Mouse (Mus musculus) frontal cortex, postnatal 36 days (tissue): ENCODE measurements at regions not wholly inside any gene's neighbourhood (a gene's known extent, or its start where the extent isn't known, plus 50 kb on each side); places are given as distances from the start of the nearest gene placed in this dataset.
"Not testable (repeated sequence)": the region's sequence is repeated elsewhere in the genome, so short reads cannot be mapped to it uniquely, and the experiment has no call there.

Source experiments
- DNase-seq, 2 experiments: peaks; one replicate each; pipeline ENCODE4 v3.0.0; 2022; ENCODE audit warnings: low spot score in 2 of 2

DNA sequence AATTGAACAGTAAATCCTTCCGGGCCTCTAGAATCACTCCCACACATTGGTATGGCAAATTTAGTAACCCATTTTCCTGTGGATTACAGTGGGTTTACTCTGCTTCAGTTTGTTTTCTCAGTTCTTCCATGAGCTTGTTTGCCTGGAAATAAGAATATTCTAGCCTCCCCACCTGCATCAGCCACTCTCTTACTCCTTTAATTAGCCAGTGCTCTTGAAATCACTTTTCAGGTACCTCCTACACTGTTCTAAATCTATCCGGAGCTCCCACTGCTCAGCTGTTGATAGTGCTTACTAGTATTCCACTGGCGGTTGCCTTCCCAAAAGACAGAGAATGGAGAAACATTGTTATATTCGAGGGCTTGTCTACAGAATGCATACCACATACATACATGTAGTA, 167.1 kb downstream of the Htr7 start:
- peak in 1 of 2 experiments; percentile 33 for DNase-seq

DNA sequence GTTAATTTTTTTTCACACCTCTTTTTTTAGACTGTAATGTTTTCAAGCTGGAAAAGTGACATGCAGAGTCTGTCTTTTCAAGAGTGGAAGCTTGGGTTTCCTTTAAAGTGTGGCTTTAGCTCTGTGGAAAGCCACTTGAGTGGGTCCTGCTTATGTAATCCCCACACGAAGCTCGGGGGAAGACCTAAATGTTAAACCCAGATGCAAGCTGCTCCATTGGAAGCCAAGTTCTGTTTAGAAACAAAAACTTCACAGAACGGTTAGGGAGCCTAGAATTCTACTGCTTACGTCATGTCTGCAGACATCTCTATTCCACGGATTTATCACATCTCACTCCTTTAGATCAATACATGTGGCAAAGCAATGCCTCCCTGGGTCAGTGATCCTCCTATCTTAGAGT, 171.0 kb downstream of the Htr7 start:
- DNase-seq: peak in 1 of 2 experiments; percentile 11

- no peak for DNase-seq
These were observed 175.4 kb downstream of the Htr7 start for GRCm38 (mm10) chr19:35881810-35882485.

DNA sequence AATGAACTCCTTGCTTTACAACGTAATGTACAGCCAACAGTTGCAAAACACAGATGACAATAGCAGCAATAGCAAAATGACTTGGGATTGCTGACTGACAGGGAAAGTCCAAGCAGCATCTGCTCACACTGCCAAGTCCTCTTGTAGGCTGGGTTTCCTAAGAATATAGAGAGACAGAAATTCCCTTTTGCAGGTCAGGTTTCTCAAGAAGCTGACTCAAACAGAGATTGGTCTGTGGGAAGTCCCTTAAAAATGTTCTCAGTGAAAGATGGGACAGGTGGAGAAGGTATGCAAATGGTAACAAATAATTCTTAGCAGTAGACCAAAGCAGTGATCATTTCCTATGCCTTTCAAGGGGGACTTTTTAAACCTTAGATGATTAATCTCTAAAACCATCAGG, 181.8 kb downstream of the Htr7 start:
- DNase-seq: no peak

- no peak for DNase-seq
These were observed 186.6 kb downstream of the Htr7 start for GRCm38 (mm10) chr19:35870720-35871119.

DNA sequence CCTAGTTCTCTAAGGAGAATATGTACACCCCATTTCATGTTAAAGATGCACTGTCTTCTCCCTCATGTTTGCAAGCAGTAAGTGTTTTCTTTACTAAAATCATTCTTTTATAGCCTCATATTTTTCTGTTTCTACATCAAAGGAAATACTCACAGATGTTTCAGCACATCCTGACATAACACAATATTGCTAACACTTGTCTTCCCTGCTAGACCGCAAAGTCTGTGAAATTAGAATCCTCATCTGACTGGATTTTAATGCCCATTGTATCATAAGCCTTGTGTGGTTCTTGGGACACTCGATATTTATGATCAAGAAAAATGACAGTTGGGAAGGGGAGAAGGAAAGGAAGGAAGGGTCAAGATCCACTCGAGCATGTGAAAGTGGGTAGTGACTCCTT, 188.8 kb downstream of the Htr7 start:
- DNase-seq: no peak

- DNase-seq: no peak
These were observed 194.3 kb downstream of the Htr7 start for GRCm38 (mm10) chr19:35863049-35863448.

GRCm38 (mm10) chr19:35861421-35861820, 195.9 kb downstream of the Htr7 start:
- DNase-seq: no peak

- no peak for DNase-seq
These were observed 224.3 kb downstream of the Htr7 start for GRCm38 (mm10) chr19:35832992-35833391.

DNA sequence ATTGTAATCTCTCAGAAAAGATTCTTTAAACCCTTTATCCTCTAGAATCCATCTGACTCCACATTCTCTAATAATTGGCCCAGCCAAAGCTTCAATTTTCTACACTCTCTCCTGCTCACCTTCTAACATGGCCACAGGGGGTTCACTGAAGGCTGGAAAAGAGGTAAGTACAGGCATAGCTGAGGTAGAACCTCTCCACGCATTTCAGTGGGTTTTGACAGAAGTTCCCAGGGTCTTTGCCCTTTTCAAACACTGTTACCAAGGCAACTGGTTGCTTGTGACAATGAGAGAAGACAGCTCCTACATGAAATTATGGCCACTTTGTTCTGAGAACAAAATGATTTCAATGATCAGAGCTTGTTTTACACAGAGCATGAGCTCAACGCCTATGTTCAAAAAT, 231.2 kb downstream of the Htr7 start:
- DNase-seq: no peak

GRCm38 (mm10) chr19:35819626-35820025, 237.7 kb downstream of the Htr7 start:
- no peak for DNase-seq

DNA sequence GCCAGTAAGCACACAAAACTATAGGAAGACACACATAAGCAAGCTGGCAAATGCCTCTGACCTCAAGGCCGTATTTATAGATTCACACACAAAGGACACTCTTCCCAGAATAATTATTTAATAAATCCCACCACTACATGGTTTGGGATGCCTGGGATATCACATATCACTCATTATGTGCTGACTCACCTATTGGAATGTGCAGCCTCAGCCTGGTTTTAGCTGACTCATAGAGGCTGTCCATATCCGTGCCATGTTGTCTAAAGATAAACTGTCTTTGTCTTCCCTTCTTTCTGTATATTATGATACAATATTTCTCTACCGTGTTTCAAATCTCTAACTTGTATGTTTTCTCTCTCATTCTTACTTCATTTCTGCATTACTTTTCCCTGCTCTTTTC, 262.6 kb downstream of the Htr7 start:
- no peak for DNase-seq

DNA sequence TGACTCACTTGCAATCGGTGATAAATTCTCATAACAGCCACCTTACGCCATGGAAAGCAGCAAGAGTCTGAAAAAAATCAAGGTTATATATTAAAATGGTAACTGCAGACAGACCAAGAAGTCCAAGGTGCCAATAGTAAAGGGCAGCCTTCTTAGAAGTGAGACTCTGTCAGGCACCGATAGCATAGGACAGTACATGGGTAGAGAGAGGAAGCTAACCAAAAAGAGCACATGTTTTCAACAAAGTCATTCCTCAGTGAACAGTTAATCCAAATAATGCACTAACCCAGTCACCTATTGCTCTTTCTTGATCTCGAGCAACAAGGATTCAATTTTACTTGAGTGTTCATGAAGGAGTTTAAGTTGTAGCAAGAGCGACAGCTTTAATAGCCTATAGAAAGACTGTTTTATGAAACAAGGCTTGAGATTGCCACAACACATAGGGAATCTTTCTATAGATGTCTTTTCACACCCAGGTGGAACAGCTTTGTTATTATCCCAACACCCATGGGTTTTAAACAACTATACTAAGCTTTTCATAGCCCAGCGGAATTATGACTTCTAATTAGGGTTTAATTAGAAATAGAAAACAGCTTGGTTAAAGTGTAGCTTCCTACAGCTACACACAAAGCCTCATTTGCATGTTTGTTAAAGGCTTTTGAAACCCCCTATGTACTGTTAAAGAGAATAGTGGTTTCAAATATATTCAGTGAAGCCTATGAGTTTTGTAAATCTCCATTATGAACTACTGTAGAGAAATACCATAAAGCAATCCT, 269.9 kb downstream of the Htr7 start:
- no peak for DNase-seq

GRCm38 (mm10) chr19:35761750-35762149, 295.6 kb downstream of the Htr7 start:
- not testable (repeated sequence) for DNase-seq

- DNase-seq: no peak
These were observed 297.6 kb downstream of the Htr7 start for GRCm38 (mm10) chr19:35759701-35760100.

- no peak for DNase-seq
These were observed 301.8 kb downstream of the Htr7 start for GRCm38 (mm10) chr19:35755494-35755893.

DNA sequence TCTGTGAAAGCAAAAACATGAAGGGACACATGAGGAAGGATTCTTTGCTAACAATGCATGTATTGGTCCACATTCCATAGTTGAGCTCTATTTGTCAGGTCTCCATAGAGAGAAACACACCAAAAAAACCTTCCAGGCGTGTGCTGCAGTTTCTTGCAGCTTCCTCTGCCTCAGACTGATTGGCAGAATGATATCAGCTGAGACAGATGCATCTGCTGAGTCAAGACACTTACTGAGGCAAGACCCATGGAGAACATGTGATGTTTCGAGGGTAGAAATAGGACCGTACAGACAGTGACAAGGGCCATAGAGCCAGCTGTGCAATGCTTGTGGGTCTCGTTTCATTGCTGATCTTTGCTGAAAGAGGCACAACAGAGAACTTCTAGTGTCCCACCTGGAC, 321.6 kb downstream of the Htr7 start:
- no peak for DNase-seq

- no peak for DNase-seq
These were observed 328.8 kb downstream of the Htr7 start for GRCm38 (mm10) chr19:35728436-35729060.
